Mouse (Mus musculus) spleen, postnatal 14 days (tissue): ENCODE measurements around the gene Trim58.

ENCODE experiments used
- DNase-seq, 2 experiments: peaks; one replicate each; pipeline ENCODE4 v3.0.0; 2021 to 2022; ENCODE audit warnings: low spot score in 2 of 2

Trim58 gene

DNA sequence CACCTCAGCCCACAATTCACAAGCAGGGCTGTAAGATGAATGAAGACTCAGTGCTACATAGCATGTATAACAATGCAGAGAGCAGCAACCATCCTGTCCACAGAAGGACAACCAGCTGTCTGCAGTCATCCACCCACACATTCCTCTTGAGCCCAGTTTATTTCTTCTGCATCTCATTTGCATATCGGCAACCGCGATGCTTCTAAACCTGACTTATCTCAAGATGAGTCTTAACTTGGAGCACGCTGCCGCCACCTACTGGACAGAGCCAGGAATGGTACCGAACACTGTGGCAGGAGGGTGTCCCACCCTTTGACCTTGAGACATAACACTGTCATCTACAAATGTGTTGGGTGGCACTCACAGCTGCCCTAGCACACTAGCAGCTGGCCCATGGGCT lies 3.1 kb downstream of the Trim58 start:
- DNase-seq = peak; percentile 61 to 72

DNA sequence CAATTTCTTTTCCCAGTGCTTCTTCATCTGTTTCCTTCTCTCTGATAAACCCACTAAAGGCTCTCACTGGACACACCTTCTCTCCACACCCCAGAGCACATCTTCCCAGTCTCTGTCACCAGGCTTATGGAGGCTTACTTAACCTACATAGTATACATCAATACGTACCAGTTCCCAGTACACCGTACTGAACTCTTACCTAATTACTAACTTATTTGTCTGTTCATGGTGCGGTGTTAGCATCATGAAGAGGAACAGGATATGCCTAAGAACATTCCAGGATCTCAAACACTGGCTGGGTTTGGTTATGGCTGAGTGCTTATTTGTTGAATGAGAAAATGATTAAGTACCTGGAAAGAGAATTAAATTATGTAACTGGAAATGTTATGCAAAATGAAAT lies 14.9 kb downstream of the Trim58 start:
- DNase-seq = no peak

DNA sequence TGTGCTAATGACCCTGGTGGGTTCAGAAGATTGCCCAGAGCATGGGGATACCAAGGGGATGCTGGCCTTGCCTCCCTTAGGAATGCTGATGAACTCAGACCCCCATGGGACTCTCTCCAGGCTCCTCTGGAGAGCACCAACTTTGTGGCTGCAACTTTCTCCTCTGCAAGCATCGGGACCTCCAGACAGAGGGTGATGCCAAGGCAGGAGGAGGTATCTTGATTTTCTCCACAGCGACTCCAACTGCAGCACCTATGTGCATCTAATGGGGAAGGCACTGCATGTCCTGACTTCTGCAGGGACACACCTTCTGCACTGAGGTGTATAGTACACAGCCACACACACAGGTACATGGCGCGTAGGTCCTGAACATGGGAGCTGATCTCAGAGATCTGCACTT lies 18.3 kb downstream of the Trim58 start, which contains the start of gene Olfr322:
TSS of gene Olfr322 (plus strand) at position 187 of the 400 bp plus-strand sequence.
- no peak for DNase-seq

DNA sequence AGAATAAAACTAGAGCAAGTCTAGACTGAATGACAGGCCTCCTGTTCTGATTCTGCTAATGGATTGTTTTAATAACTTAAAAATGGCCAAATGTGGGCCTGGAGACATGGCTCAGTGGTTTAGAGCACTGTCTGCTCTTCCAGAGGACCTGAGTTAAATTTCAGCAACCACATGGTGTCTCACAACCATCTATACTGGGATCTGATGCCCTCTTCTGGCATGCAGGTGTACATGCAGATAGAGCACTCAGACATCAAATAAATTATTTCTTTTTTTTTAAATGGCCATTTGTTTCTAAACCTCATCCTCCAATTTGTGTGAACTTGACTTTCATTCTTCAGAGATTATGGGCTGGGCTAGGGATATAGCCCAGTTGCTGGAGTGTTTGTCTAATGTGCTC lies 29.0 kb downstream of the Trim58 start:
- no peak for DNase-seq

DNA sequence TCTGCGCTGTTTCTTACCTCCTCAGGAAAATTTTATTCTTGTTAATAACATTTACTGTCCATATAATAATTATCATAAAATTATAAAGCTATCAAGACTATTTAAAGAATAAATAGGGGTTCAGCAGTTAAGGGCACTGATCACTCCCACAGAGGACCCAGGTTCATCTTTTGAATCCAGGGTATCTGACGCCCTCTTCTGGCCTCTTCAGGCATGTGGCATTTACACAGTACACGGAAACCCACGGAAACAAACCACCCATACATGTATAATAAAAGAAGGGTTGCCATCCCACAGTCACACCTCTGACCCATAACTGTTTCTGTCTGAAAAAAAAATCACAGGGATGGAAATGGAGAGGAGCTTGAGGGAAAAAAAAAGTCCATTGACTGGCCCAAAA lies 31.6 kb downstream of the Trim58 start:
- no peak for DNase-seq

DNA sequence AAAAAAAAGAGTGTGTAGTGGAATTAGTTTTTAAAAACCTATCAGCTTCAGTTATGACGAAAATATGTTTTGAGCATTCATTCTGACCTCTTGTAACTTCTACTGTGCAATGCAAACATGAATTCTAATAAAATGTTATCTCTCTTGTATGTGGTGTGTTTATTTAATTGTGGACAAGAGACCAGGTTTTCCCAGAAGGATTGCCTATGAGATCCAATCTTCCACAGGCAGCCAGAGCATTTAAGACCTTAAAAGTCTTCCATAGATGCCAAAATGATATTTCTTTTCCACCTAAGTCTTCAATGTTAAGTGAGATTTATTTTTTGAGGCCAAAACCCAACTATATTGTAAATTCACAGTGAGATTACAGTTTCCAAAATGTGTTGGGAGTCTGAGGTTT lies 40.5 kb downstream of the Trim58 start, which contains the start of gene Olfr320:
TSS of gene Olfr320 (plus strand) at position 301 of the 400 bp plus-strand sequence.
- no peak for DNase-seq

DNA sequence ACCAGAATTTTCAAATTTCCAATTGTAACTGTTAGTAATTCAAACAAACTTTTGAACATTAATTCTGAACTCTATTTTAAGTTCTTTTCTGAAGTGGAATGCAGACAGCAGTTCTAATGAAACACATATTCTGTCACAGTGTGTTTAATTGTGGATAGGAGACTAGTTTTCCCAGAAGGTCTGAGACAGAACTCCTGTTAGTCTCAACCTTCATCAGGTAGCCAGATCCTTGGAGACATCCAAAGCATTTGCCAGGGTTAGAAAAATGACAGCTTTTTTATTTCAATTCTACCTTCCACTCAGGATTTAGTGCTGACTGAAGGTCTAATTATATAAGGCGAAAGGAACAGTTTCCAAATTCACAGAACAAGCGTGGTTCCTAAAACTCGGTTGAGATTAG lies 58.6 kb downstream of the Trim58 start, which contains the start of gene Olfr319:
TSS of gene Olfr319 (plus strand) at position 301 of the 400 bp plus-strand sequence.
- DNase-seq = no peak
